Mouse (Mus musculus): Measurements from ENCODE around the gene Cacng2. TPM values are rescaled to one million over a fixed set of nuclear protein-coding genes. Genes with fewer than 3 reads are reported as not detected.
"Not testable (repeated sequence)": the region's sequence is repeated elsewhere in the genome, so short reads cannot be mapped to it uniquely, and the experiment has no call there.

Gene Cacng2
- polyA plus RNA-seq, 1 experiment from 2014 or later = not detected

DNA sequence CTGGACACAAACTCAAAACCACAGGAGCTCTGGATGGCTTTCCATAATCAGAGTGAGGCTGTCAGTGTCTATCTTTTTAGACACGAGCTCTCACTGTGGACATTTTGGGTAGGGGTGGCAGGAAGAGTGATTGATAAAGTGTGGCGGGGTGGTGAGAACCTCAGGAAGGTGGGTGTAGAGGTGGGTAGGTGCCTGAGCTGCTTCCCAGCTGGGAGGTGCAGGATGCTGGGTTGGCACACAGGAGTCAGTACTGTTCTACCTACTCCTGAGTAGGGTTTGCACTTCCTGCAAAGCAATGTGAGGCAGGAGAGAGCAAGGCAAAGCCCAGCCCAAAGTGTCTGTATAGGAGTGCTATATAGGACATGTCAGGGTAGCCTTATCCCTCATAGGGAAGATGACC lies 69.9 kb downstream of the Cacng2 start:
- Histone ChIP-seq H3K27ac (no peak overlapping the region), H3K27me3 (replicated peaks) (no peaks in the 10 kb centered on the region), H3K4me2 (no peak overlapping the region), H3K36me3 (no peaks in the 10 kb centered on the region), H3K4me3 (no peak overlapping the region), H3K4me1 (no peaks in the 10 kb centered on the region), H3K9me3 (replicated peaks) (no peaks in the 10 kb centered on the region), H3K9ac (no peak overlapping the region)
- no peak for ATAC-seq
- 51% methylated on average over 2 of the region's 2 CpGs for WGBS (ENCODE audit: insufficient replicate concordance)

DNA sequence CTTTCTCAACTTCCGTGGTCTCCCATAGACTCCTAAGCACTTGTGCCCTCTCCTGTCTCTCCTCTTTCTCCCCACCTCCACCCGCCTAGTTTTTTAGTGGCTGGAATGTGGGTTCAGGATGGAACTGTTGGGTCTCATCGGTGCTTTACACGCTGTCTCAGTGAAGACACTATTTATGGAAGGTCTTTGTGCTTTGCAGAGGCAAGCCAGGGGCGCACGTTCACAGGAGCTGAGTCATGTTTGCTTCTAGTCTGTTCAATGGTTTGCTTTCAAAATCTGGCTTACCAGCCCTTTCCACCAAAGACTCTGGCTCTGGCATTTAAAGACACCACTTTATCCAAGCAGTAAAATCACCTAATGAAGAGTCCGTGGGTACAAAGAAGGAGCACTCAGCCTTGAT lies 74.0 kb downstream of the Cacng2 start:
- Histone ChIP-seq H3K36me3 (no peaks in the 10 kb centered on the region), H3K4me2 (no peak overlapping the region), H3K4me1 (no peaks in the 10 kb centered on the region), H3K27me3 (replicated peaks) (no peaks in the 10 kb centered on the region), H3K27ac (no peak overlapping the region), H3K9ac (no peak overlapping the region), H3K4me3 (no peak overlapping the region), H3K9me3 (replicated peaks) (no peaks in the 10 kb centered on the region)
- ATAC-seq = no peak
- 55% methylated on average over 7 of the region's 7 CpGs for WGBS (ENCODE audit: insufficient replicate concordance)

DNA sequence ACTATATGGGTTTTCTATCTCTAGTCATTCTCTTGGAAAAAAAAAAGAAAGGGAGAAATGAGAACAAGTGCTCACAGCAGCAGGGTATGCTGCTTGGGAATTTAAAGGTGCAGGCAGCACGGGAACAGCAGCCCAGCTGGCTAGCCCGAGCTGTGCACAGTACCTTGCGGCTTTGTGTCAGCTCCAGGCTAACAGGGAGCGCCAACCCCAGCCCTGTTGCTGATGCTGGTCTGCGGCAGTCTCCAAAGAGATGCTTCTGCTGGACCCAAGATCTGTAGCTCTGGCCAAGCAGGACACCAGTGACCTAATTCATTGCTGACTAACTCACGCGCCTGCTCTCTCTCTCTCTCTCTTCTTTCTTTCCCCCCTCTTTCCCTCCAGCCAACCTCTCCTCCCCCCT lies 74.5 kb downstream of the Cacng2 start:
- Histone ChIP-seq H3K9me3 (replicated peaks) (no peaks in the 10 kb centered on the region), H3K4me3 (no peak overlapping the region), H3K36me3 (no peaks in the 10 kb centered on the region), H3K9ac (no peak overlapping the region), H3K27me3 (replicated peaks) (no peaks in the 10 kb centered on the region), H3K4me2 (no peak overlapping the region), H3K27ac (no peak overlapping the region), H3K4me1 (no peaks in the 10 kb centered on the region)
- 64% methylated on average over 7 of the region's 7 CpGs for WGBS (ENCODE audit: insufficient replicate concordance)
- ATAC-seq = no peak

DNA sequence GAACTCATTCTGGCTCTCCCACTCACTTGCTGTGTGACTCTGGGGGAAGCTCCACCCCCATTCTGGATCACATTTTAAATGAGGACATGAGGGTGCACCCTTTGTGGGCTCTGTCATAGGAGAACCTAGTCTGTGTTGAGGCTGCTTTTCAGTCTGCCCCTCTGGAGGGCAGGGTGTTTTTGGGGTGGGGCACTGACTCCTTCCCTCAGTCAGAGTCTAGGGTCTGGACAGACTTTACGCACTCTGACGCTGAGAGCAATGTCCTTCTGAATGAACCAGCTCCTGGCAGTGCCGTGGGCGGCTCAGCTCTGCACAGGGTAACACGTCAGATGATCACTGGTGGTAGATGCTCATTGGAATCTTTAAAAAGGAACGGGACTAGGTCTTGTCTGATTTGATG lies 75.0 kb downstream of the Cacng2 start:
- WGBS (ENCODE audit: insufficient replicate concordance) = 64% methylated on average over 6 of the region's 6 CpGs
- H3K9me3 ChIP-seq (replicated peaks) = no peaks in the 10 kb centered on the region
- no peaks in the 10 kb centered on the region for H3K4me1 ChIP-seq
- no peak overlapping the region for H3K4me2 ChIP-seq
- no peak overlapping the region for H3K4me3 ChIP-seq
- no peak overlapping the region for H3K9ac ChIP-seq
- ATAC-seq = no peak
- no peaks in the 10 kb centered on the region for H3K36me3 ChIP-seq
- H3K27ac ChIP-seq = no peak overlapping the region
- no peaks in the 10 kb centered on the region for H3K27me3 ChIP-seq (replicated peaks)

DNA sequence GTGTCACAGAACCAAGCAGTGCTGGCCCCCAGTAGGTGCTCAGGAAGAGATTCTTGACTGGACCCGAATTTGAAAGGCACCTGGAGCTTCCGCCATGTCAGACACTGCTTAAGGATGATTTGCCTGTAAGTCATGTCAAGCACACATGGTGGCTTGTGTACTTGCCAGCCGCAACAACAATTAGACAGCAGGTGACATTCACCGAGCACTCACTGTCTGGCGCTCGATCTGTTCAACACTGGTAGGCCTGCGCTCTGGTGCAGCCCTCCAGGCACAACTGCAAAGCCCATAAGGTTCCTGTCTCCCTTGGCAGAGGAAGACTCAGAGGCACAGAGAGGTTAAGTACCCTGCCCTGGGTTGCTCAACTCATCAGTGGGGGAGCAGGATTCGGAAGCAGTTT lies 77.1 kb downstream of the Cacng2 start:
- H3K4me2 ChIP-seq = no peak overlapping the region
- H3K9me3 ChIP-seq (replicated peaks) = no peaks in the 10 kb centered on the region
- WGBS (ENCODE audit: insufficient replicate concordance) = 79% methylated on average over 8 of the region's 8 CpGs
- ATAC-seq = no peak
- no peak overlapping the region for H3K27ac ChIP-seq
- H3K9ac ChIP-seq = no peak overlapping the region
- no peaks in the 10 kb centered on the region for H3K4me1 ChIP-seq
- H3K27me3 ChIP-seq (replicated peaks) = no peaks in the 10 kb centered on the region
- H3K36me3 ChIP-seq = no peaks in the 10 kb centered on the region
- H3K4me3 ChIP-seq = no peak overlapping the region

DNA sequence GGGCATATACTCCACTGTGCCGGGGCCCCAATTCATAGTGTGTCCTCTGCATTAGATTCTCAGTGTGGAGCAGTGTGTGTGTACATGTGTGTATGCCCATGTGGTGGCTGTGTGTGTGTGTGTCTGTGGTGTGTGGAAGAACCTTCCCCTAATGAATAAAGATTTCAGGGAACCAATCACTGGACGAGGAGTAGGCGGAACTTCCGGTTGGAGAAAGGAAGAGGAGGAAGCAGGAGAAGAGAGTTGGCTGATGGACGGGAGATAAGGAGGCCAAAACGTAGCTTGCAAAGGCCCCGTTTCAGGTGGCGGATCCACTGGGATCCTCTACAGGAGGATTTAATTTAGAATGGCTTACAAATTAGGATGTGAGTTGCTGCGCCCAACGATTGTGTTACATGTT lies 82.2 kb downstream of the Cacng2 start:
- no peak overlapping the region for H3K4me2 ChIP-seq
- H3K9me3 ChIP-seq (replicated peaks) = no peaks in the 10 kb centered on the region
- no peak for ATAC-seq
- WGBS (ENCODE audit: insufficient replicate concordance) = 60% methylated on average over 10 of the region's 10 CpGs
- no peak overlapping the region for H3K4me3 ChIP-seq
- no peaks in the 10 kb centered on the region for H3K4me1 ChIP-seq
- no peak overlapping the region for H3K9ac ChIP-seq
- no peaks in the 10 kb centered on the region for H3K36me3 ChIP-seq
- no peaks in the 10 kb centered on the region for H3K27me3 ChIP-seq (replicated peaks)
- no peak overlapping the region for H3K27ac ChIP-seq

DNA sequence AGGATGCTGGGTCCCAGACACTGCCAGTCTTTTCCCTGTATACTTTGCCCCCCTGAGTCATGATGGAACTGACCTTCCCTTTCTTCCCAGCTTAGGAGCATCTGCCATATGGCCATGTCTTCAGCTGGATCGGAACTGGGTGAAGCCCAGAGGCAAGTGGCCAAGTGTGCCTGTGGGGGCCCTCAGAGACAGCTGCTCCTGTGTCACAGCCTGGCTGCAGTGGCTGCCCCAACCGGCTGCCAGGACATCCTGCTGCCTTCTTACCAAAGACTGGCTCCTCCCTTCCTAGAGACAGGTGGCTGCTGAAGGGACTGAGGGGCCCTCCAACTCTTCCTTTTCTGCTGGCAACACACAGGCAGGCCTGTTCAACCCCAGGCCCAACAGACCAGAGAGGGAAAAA lies 83.2 kb downstream of the Cacng2 start:
- no peaks in the 10 kb centered on the region for H3K27me3 ChIP-seq (replicated peaks)
- H3K4me2 ChIP-seq = no peak overlapping the region
- 40% methylated on average over 2 of the region's 2 CpGs for WGBS (ENCODE audit: insufficient replicate concordance)
- no peak overlapping the region for H3K9ac ChIP-seq
- no peak overlapping the region for H3K27ac ChIP-seq
- no peak for ATAC-seq
- H3K4me3 ChIP-seq = no peak overlapping the region
- no peaks in the 10 kb centered on the region for H3K4me1 ChIP-seq
- no peaks in the 10 kb centered on the region for H3K9me3 ChIP-seq (replicated peaks)
- no peaks in the 10 kb centered on the region for H3K36me3 ChIP-seq

DNA sequence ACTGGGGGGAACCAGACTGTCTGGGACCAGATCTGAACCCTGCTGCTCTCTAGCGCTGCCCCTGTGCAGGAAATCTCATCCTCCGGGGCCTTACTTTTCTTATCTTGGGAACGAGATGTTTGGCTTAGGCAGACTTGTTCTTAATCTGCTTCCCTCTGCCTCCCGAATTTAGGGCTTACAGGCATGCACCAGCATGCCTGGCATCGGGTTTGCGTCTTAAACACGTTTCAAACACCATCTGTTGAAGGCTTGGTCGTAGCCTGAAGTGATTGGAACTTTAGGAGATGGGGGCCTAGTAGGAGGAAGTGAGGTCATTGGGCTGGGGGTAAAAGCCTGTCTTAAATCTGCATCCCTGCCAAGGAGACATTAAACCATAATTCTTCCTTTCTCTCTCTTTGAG lies 89.9 kb downstream of the Cacng2 start:
- ATAC-seq = no peak
- no peaks in the 10 kb centered on the region for H3K27me3 ChIP-seq (replicated peaks)
- H3K9ac ChIP-seq = no peak overlapping the region
- no peak overlapping the region for H3K4me2 ChIP-seq
- H3K36me3 ChIP-seq = no peaks in the 10 kb centered on the region
- H3K4me1 ChIP-seq = no peaks in the 10 kb centered on the region
- no peak overlapping the region for H3K4me3 ChIP-seq
- 49% methylated on average over 8 of the region's 8 CpGs for WGBS (ENCODE audit: insufficient replicate concordance)
- H3K9me3 ChIP-seq (replicated peaks) = no peaks in the 10 kb centered on the region
- no peak overlapping the region for H3K27ac ChIP-seq

DNA sequence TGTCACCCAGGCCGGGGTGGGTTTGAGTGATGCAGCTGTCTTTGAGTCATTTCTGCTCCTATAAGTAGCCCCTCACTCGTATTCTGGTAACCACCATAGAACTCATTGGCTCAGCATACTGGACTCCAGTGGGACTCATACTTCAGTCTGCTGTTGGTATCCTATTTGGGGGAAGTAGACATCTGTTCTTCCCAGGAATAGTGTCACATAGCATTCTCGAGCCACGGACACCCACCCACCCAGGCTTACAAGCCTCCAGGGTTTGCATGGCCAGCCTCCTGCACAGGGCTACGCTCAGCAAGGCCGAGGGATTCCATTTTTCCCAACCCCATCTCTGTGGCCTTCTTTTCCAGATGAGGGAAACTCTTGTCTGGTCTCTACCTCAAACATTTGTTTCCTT lies 93.3 kb downstream of the Cacng2 start:
- ATAC-seq = no peak
- 63% methylated on average over 6 of the region's 6 CpGs for WGBS (ENCODE audit: insufficient replicate concordance)
- no peak overlapping the region for H3K9ac ChIP-seq

DNA sequence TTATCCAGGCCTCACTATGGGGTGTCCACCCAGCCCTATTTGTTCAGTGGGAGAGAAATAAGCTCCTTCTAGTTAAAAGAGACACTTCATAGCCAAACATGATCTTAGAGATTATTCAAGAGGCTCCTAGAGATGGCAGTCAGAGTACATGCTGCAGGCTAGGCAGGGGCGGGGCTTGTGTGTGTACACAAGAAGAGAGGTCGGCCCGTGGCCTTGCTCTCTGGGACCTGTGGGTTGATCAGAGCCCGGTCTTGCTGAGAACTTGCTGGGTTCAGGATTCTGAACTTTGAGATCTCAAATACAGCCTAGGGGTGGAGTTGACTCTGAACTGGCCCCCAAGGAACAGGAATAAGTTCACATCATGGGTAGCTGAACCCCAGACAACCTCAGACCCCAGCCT lies 95.6 kb downstream of the Cacng2 start:
- Histone ChIP-seq H3K9me3 (replicated peaks) (no peaks in the 10 kb centered on the region), H3K9ac (no peak overlapping the region), H3K27ac (no peak overlapping the region), H3K4me1 (no peaks in the 10 kb centered on the region), H3K4me2 (no peak overlapping the region), H3K36me3 (no peaks in the 10 kb centered on the region), H3K4me3 (no peak overlapping the region), H3K27me3 (replicated peaks) (no peaks in the 10 kb centered on the region)
- ATAC-seq = no peak
- WGBS (ENCODE audit: insufficient replicate concordance) = 54% methylated on average over 4 of the region's 4 CpGs

More for the DNA sequence above, 93.3 kb downstream of the Cacng2 start:
- Histone ChIP-seq H3K36me3 (no peaks in the 10 kb centered on the region), H3K4me3 (no peak overlapping the region), H3K27me3 (replicated peaks) (no peaks in the 10 kb centered on the region), H3K9me3 (replicated peaks) (no peaks in the 10 kb centered on the region), H3K4me2 (no peak overlapping the region), H3K4me1 (no peaks in the 10 kb centered on the region), H3K27ac (no peak overlapping the region)

DNA sequence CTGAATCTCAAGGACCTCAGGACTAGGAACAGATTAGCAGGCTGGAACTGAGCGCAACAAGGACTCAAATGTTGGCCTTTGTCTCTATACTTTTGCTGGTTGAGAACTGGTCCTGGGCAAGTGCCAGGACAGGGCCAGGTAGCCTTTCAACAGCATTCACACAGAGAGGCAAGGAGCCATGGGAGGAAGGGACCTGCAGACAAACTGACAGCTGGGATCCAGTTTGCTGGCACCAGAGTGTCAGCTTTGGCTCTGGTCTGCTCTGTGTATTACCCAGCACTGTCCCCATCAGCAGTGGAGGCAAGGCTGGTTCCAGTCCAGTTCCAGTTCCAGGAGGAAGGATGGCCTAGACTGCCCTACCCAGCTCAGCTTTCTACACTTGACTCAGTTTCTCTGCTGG lies 105.8 kb downstream of the Cacng2 start:
- Histone ChIP-seq H3K4me3 (no peak overlapping the region), H3K4me1 (no peaks in the 10 kb centered on the region), H3K36me3 (no peaks in the 10 kb centered on the region), H3K4me2 (no peak overlapping the region), H3K27me3 (replicated peaks) (peaks cover 9% of the 10 kb centered on the region; the same call in 1 of the 2 replicates), H3K9ac (no peak overlapping the region), H3K27ac (no peak overlapping the region), H3K9me3 (replicated peaks) (no peaks in the 10 kb centered on the region)
- WGBS (ENCODE audit: insufficient replicate concordance) = 79% methylated on average over 1 of the region's 1 CpGs
- ATAC-seq = no peak

DNA sequence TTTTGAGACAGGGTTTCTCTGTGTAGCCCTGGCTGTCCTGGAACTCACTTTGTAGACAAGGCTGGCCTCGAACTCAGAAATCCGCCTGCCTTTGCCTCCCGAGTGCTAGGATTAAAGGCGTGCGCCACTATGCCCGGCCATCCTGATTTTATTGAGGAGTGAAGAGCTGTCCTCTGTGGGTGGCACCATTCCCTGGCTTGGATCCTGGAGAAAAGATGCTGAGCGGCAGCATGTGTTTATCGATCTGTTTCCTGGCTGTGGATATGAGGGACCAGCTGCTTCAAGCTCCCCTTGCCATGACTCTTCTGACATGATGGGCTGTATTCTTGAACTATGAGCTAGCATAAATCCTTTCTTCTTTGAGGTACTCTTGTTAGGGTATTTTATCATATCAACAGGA lies 111.6 kb downstream of the Cacng2 start:
- WGBS (ENCODE audit: insufficient replicate concordance) = 73% methylated on average over 8 of the region's 8 CpGs

DNA sequence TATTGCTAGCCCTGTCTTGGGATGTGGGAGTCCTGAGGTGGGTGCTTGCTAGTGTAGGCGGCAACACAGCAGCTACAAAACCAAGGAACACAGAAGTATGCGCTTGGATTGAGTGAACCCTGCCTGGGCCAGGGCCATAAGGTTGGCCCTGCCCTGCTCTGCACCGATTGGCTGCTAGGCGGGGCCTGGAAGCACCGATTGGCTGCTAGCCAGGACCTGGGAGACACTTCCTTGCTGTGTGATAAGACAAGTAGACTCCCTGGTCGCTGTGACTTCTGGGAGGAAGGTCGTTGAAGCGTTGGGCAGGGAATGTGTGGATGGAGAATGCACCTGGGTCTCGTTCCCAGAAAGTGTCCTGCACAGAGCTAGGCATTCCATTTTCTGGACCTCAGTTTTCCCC lies 115.9 kb downstream of the Cacng2 start:
- WGBS (ENCODE audit: insufficient replicate concordance) = 41% methylated on average over 9 of the region's 9 CpGs
- Histone ChIP-seq H3K27me3 (replicated peaks) (no peaks in the 10 kb centered on the region; the same call in none of the 2 replicates), H3K9me3 (replicated peaks) (no peaks in the 10 kb centered on the region), H3K4me1 (peaks cover 5% of the 10 kb centered on the region; the same call in 1 of the 2 replicates), H3K27ac (no peak overlapping the region), H3K36me3 (no peaks in the 10 kb centered on the region), H3K4me2 (no peak overlapping the region), H3K4me3 (no peak overlapping the region), H3K9ac (no peak overlapping the region)
- ATAC-seq = peak; percentile 77

More for the DNA sequence above, 111.6 kb downstream of the Cacng2 start:
- not testable (repeated sequence) for H3K9ac ChIP-seq; H3K27ac ChIP-seq; H3K4me2 ChIP-seq; H3K9me3 ChIP-seq (replicated peaks); H3K27me3 ChIP-seq (replicated peaks); ATAC-seq; H3K4me3 ChIP-seq; H3K4me1 ChIP-seq; H3K36me3 ChIP-seq

Data from liver, embryonic 12.5 days (tissue).